Mouse (Mus musculus) C3H10T1/2 (cell line): ENCODE data around the gene Eif2s2. TPM values are rescaled to one million over a fixed set of nuclear protein-coding genes. Genes with fewer than 3 reads are reported as not detected.

Experiments
- polyA plus RNA-seq, 2 experiments: library from polyadenylated mRNA; unstranded; fragments of >200 nt; fragmentation: generic; extraction: Trizol; gene quantifications; one replicate each; pipeline ENCODE4 v1.2.1; 2012; ENCODE audit warnings: missing spikeins in 2 of 2

Gene Eif2s2
- 10 to 100 TPM; 10.6 to 30.8 TPM for polyA plus RNA-seq

DNA sequence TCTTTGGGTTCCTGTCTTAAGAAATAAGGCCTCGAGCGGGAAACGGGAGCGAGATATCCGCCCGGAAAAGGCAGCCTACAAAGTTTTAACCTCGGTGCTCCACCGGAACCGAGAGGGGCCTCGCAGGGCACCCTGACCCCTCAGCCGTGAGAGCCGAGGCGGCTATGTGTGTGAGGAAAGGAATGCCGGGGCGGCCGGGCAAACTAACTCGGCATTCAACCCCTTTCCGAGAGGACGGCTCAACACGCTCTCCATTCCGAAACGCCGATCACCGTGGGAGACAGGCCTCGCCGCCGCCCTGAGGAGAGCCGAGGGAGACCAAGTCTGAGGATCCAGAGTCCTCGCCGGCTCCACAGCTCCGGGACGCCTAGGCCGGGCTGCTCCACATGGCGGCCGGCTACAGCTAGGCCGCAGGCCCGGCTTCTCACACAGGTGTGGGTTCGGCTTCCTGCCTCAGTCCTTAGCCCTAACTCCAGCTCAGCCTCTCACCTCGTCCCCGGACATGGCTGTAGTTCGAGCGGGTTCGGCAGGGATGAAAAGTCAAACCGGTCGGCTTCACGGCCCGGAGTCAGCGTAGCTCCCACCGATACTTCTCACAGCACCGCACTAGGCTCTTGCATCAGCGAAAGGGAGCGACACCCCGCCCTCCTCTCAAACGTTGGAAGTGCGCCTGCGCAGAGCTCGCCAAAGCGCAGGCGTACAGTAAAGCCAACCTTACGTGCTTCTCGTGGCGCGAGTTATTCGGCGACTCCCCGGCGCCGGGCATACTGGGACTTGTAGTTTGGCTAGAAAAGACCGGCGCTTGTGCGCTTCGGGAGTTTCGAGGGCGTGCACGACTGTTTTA, at the start of gene Eif2s2:
Gene Eif2s2, minus strand, starts transcription at position 735 of the 844 bp plus-strand sequence.

Other genes with a start within 250 kb of the Eif2s2 start
- 100 to 1,000 TPM in 1 of 2 experiments, 10 to 100 TPM in 1; 73.7 to 127 TPM for gene Chmp4b, start 241.2 kb downstream of the Eif2s2 start, polyA plus RNA-seq
- not detected for gene Gm14214, start 122.9 kb downstream of the Eif2s2 start, polyA plus RNA-seq
- 100 to 1,000 TPM; 208 to 306 TPM for gene Raly, start 101.8 kb downstream of the Eif2s2 start, polyA plus RNA-seq
- not detected for gene a, start 101.5 kb downstream of the Eif2s2 start, polyA plus RNA-seq
- gene Gm14226, start 125.3 kb upstream of the Eif2s2 start, polyA plus RNA-seq = under 1 TPM in 1 of 2 experiments, not detected in 1; 0.02 TPM
- gene Ahcy, start 181.6 kb upstream of the Eif2s2 start, polyA plus RNA-seq = 10 to 100 TPM; 21.0 to 53.0 TPM
- 1 to 10 TPM in 1 of 2 experiments, under 1 TPM in 1; 0.35 to 5.0 TPM for gene Itch, start 240.6 kb upstream of the Eif2s2 start, polyA plus RNA-seq